Mouse (Mus musculus) neural tube, embryonic 13.5 days (tissue): ENCODE measurements around the gene Ooep. TPM values are rescaled to one million over a fixed set of nuclear protein-coding genes. Genes with fewer than 3 reads are reported as not detected.
"Not testable (repeated sequence)": the region's sequence is repeated elsewhere in the genome, so short reads cannot be mapped to it uniquely, and the experiment has no call there.

Source experiments
- ATAC-seq: fragments of 200-750 bp; cut with Nextera tagmentation; 2 replicates; pipeline ENCODE4 v1.8.0; 2017; ENCODE audit warnings: low read depth, mild to moderate bottlenecking, moderate TSS enrichment, moderate library complexity
- H3K27ac ChIP-seq: fragments of 300-500 bp; sonication (generic); replicated peaks from 2 replicates; pipeline ENCODE4 v1.5.1; 2015; ENCODE audit warnings: moderate library complexity, mild to moderate bottlenecking, inconsistent platforms
- H3K27me3 ChIP-seq: fragments of 300-500 bp; sonication (generic); 2 replicates; pipeline ENCODE4 v1.6.1; 2015; ENCODE audit warnings: mild to moderate bottlenecking, inconsistent platforms
- H3K36me3 ChIP-seq: fragments of 300-500 bp; sonication (generic); 2 replicates; pipeline ENCODE4 v1.6.1; 2015; ENCODE audit warnings: mild to moderate bottlenecking, inconsistent platforms
- H3K4me1 ChIP-seq: fragments of 300-500 bp; sonication (generic); replicated peaks from 2 replicates; pipeline ENCODE4 v1.6.1; 2015; ENCODE audit warnings: inconsistent platforms
- H3K4me2 ChIP-seq: fragments of 300-500 bp; sonication (generic); 2 replicates; pipeline ENCODE4 v1.6.1; 2015; ENCODE audit warnings: inconsistent platforms, mild to moderate bottlenecking, moderate library complexity
- H3K4me3 ChIP-seq: fragments of 300-500 bp; sonication (generic); 2 replicates; pipeline ENCODE4 v1.5.1; 2015; ENCODE audit warnings: mild to moderate bottlenecking, inconsistent platforms
- H3K9ac ChIP-seq: fragments of 300-500 bp; sonication (generic); 2 replicates; pipeline ENCODE4 v1.6.1; 2015; ENCODE audit warnings: moderate library complexity, mild to moderate bottlenecking, inconsistent platforms
- H3K9me3 ChIP-seq: fragments of 300-500 bp; sonication (generic); 2 replicates; pipeline ENCODE4 v1.6.1; 2016; ENCODE audit warnings: inconsistent platforms
- WGBS: fragments of 180-500 bp; shearing (Covaris S2); methylation state at CpG from one replicate; pipeline ENCODE4 v1.1.7; 2015; 5-methylcytosine and 5-hydroxymethylcytosine counted together
- polyA plus RNA-seq: library from polyadenylated mRNA; unstranded; fragments of >200 nt; fragmentation: Nextera tagmentation; extraction: Ambion mirVana; gene quantifications from 2 replicates; pipeline ENCODE4 v1.2.1, GENCODE M21; 2015

Gene Ooep
- polyA plus RNA-seq, 1 experiment from 2014 or later, result 2.6 TPM

- no peaks in the 10 kb centered on the region for H3K4me1 ChIP-seq
- no peak overlapping the region for H3K4me2 ChIP-seq
- no peaks in the 10 kb centered on the region for H3K36me3 ChIP-seq
- 72% methylated on average over 3 of the region's 3 CpGs for WGBS
- H3K9me3 ChIP-seq, result no peaks in the 10 kb centered on the region
- H3K27me3 ChIP-seq, result no peaks in the 10 kb centered on the region
- no peak for ATAC-seq
- H3K9ac ChIP-seq, result no peak overlapping the region
- H3K4me3 ChIP-seq, result no peak overlapping the region
- H3K27ac ChIP-seq, result no peak overlapping the region
These were observed 31.5 kb downstream of the Ooep start for GRCm38 (mm10) chr9:78347004-78347403.

GRCm38 (mm10) chr9:78345235-78345634 is 33.3 kb downstream of the Ooep start:
- H3K4me3 ChIP-seq, H3K27ac ChIP-seq, H3K36me3 ChIP-seq, H3K9me3 ChIP-seq, H3K9ac ChIP-seq, H3K27me3 ChIP-seq, H3K4me1 ChIP-seq, H3K4me2 ChIP-seq, ATAC-seq: not testable (repeated sequence)
- WGBS, result 65% methylated on average over 4 of the region's 4 CpGs

- not testable (repeated sequence) for H3K4me3 ChIP-seq, H3K27ac ChIP-seq, H3K36me3 ChIP-seq, H3K4me2 ChIP-seq, ATAC-seq, H3K27me3 ChIP-seq, H3K9ac ChIP-seq, H3K4me1 ChIP-seq, H3K9me3 ChIP-seq
- 86% methylated on average over 9 of the region's 9 CpGs for WGBS
These were observed 35.5 kb downstream of the Ooep start for GRCm38 (mm10) chr9:78343055-78343454.

GRCm38 (mm10) chr9:78342494-78342893 is 36.0 kb downstream of the Ooep start:
- not testable (repeated sequence) for H3K27me3 ChIP-seq, H3K9me3 ChIP-seq, H3K4me3 ChIP-seq, H3K27ac ChIP-seq, H3K9ac ChIP-seq, H3K4me2 ChIP-seq, H3K36me3 ChIP-seq, ATAC-seq, H3K4me1 ChIP-seq
- 82% methylated on average over 4 of the region's 4 CpGs for WGBS

GRCm38 (mm10) chr9:78340324-78340723 is 38.2 kb downstream of the Ooep start:
- not testable (repeated sequence) for H3K4me3 ChIP-seq

GRCm38 (mm10) chr9:78337050-78337449 is 41.5 kb downstream of the Ooep start:
- H3K36me3 ChIP-seq, H3K4me3 ChIP-seq, ATAC-seq, H3K4me1 ChIP-seq, H3K27me3 ChIP-seq, H3K27ac ChIP-seq, H3K9me3 ChIP-seq, H3K9ac ChIP-seq, H3K4me2 ChIP-seq: not testable (repeated sequence)

More at GRCm38 (mm10) chr9:78340324-78340723, 38.2 kb downstream of the Ooep start:
- H3K9ac ChIP-seq, ATAC-seq, H3K4me2 ChIP-seq, H3K27ac ChIP-seq, H3K4me1 ChIP-seq, H3K27me3 ChIP-seq, H3K36me3 ChIP-seq, H3K9me3 ChIP-seq: not testable (repeated sequence)
- WGBS, result 12% methylated on average over 8 of the region's 8 CpGs

- H3K4me3 ChIP-seq, H3K9ac ChIP-seq, H3K36me3 ChIP-seq, H3K9me3 ChIP-seq, ATAC-seq, H3K4me2 ChIP-seq, H3K27ac ChIP-seq, H3K27me3 ChIP-seq, H3K4me1 ChIP-seq: not testable (repeated sequence)
- WGBS, result no CpG with 5 or more reads among the region's 1 CpGs
These were observed 51.2 kb downstream of the Ooep start, which contains the start of gene Omt2b for GRCm38 (mm10) chr9:78327289-78327688. Omt2b (plus strand) TSS chr9:78327589.

Other genes starting within 250 kb of the Ooep start
- 29.2 and 35.4 TPM in 2 replicates for gene Gsta4, start 196.0 kb downstream of the Ooep start, polyA plus RNA-seq
- gene Gsta1, start 148.1 kb downstream of the Ooep start, polyA plus RNA-seq, result not detected in 2 replicates
- gene Gm3776, start 121.6 kb downstream of the Ooep start, polyA plus RNA-seq, result not detected in 2 replicates
- gene Gm10639, start 88.8 kb downstream of the Ooep start, polyA plus RNA-seq, result not detected in 2 replicates
- gene Omt2a, start 63.9 kb downstream of the Ooep start, polyA plus RNA-seq, result not detected in 2 replicates
- gene Omt2b, start 51.1 kb downstream of the Ooep start, polyA plus RNA-seq, result not detected in 2 replicates
- not detected in 2 replicates for gene Gsta2, start 22.9 kb downstream of the Ooep start, polyA plus RNA-seq
- 1.9 TPM in 2 replicates for gene Dppa5a, start 10.5 kb downstream of the Ooep start, polyA plus RNA-seq
- gene Ddx43, start 17.1 kb upstream of the Ooep start, polyA plus RNA-seq, result 0.18 and 0.25 TPM in 2 replicates
- gene Cgas, start 64.5 kb upstream of the Ooep start, polyA plus RNA-seq, result 0.64 and 0.85 TPM in 2 replicates
- 26.6 and 28.4 TPM in 2 replicates for gene Mto1, start 69.5 kb upstream of the Ooep start, polyA plus RNA-seq
- gene Gm17324, start 70.1 kb upstream of the Ooep start, polyA plus RNA-seq, result 1.3 and 1.5 TPM in 2 replicates
- 3,346 and 3,414 TPM in 2 replicates for gene Eef1a1, start 110.4 kb upstream of the Ooep start, polyA plus RNA-seq
- gene Slc17a5, start 209.3 kb upstream of the Ooep start, polyA plus RNA-seq, result 15.6 and 19.8 TPM in 2 replicates
- gene Cd109, start 236.8 kb upstream of the Ooep start, polyA plus RNA-seq, result 1.4 and 2.4 TPM in 2 replicates